Mouse (Mus musculus): ENCODE measurements at regions not wholly inside any gene's neighbourhood (a gene's known extent, or its start where the extent isn't known, plus 50 kb on each side); places are given as distances from the start of the nearest gene placed in this dataset.

GRCm38 (mm10) chr16:29987595-29987994 is 76.6 kb upstream of the Hes1 start:
- TF ChIP-seq POLR2A (IDR thresholded peaks at IDR 0.05; ENCODE audit: extremely low read depth, insufficient read depth, low read length) (no peak), CTCF (IDR thresholded peaks at IDR 0.05; ENCODE audit: low read depth, low read length) (no peak)
